Mouse (Mus musculus): ENCODE results near the gene Ank2.
A peak's percentile ranks its signal among the peaks of the same experiment; 100 is the strongest.

Ank2 gene

GRCm38 (mm10) chr3:127225799-127226730, 273.1 kb downstream of the Ank2 start:
- DNase-seq: peak; percentile 84 to 88

GRCm38 (mm10) chr3:127225167-127225798, 273.9 kb downstream of the Ank2 start:
- DNase-seq: peak; percentile 73 to 75

GRCm38 (mm10) chr3:127224315-127225166, 274.6 kb downstream of the Ank2 start:
- DNase-seq: peak; percentile 67 to 72

GRCm38 (mm10) chr3:127222086-127222485, 277.1 kb downstream of the Ank2 start:
- DNase-seq: no peak

DNA sequence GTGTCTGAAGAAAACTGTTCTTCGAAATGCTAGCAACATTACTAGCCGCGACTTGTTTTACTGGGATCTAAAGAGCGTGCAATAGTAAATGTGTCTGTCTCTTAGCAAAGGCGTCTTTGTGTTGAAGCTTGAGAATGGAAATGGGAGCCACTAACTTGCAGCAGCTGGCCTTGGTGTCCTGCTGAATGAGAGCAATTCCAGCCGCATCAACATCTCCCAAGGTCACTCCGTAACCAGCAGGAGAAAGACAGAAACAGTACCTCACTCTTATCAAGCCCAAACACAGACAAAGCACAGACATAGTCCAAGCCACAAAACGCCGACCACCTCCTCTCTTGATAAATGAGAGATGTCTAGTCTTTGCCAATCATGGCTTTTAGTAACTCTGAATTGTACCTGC, 278.3 kb downstream of the Ank2 start:
- DNase-seq: no peak

DNA sequence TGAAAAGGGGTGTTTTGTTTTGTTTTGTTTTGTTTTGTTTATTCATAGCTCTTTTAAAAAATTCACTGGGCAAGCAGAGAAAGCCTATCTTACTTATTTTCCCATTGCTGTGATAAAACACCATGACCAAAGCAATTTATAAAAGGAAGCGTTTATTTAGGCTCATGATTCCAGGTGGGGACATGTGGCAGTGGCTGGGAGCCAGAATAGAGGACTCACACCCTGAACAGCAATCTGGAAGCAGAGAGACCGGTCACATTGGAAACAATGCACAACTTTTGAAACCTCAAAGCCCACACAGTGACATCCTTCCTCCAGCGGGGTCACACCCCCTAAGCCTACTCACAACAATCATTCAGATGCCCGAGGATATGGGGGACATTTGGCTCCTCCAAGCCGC, 285.6 kb downstream of the Ank2 start:
- peak in 1 of 2 experiments; percentile 29 for DNase-seq

DNA sequence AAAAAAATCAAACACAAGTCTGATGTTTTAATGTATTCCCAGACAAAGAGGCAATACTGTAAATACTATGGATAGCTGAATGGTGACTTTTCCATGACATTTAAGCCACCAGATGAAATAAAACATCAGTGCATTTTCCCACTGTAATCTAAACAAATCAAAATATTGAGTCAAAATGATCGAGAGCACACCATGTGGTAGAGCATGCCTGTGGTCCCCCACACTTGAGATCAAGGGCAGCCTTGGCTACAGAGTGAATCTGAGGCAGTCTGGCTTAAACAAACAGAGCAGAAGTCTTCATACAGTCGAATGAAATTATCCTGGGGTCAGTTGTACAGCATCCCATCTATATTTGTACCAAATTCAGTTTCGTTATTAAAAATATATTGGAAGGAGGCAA, 288.0 kb downstream of the Ank2 start:
- DNase-seq: no peak

GRCm38 (mm10) chr3:127210552-127210951, 288.6 kb downstream of the Ank2 start:
- DNase-seq: peak; percentile 42 to 46

- no peak for DNase-seq
These were observed 290.3 kb downstream of the Ank2 start for GRCm38 (mm10) chr3:127208871-127209270.

DNA sequence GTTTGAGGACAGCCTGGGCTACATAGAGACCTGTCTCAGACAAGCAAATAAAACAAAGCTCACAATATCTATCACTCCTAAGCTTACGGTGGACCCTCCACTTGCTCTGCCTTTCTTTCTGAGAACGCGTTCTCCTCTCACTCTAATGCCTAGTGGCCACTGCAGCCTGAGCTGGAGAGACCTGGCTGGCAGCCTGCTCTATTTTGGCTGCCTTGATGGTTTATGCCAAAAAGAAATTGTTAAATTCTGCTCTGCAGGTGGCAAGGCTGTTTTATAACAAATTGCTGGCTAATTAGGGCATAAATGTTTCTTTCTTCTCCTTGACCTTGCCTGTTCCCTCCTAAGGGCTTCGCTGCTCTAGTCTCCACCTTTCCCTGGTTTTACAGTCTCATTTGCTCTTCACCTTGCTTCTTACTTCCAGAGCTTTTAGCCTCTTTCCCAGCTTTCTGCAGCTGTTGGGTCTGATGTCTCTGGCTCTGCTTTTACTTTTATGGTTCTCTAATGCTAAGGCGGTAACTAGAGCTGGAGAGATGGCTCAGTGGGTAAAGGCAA, 293.2 kb downstream of the Ank2 start:
- DNase-seq: peak; percentile 70 to 75

DNA sequence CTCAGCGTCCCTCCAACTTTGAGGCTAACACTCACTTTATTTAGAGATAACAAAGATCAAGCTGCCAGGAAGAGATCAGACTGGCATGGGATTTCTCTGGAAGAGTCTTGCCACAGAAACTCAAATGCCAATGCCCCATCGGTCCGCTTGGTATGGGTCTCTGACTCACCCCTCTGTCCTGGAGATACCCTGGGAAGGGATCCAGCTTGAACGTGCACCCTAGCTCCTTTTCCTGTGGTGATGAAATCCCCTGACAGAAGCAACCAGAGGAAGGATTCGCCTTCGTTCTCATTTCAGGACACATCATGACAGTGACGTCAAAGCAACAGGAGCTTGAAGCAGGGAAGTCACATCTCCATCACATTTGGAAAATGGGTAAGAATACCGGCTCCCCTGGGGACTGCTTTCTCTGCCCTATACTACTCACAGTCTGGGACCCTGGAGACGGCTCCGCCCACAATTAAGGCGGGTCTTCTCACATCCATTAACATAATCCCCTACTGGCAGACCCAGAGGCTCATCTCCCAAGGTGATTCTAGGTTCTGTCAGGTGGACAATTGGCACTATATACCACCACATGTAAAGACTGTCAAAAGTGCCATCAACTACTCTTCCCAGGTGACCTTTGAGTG, 296.6 kb downstream of the Ank2 start:
- no peak for DNase-seq

- DNase-seq: peak; percentile 48 to 56
These were observed 298.4 kb downstream of the Ank2 start for GRCm38 (mm10) chr3:127200789-127201188.

- peak; percentile 58 to 64 for DNase-seq
These were observed 300.0 kb downstream of the Ank2 start for GRCm38 (mm10) chr3:127199112-127199665.

- peak; percentile 77 to 84 for DNase-seq
These were observed 300.5 kb downstream of the Ank2 start for GRCm38 (mm10) chr3:127198656-127199055.

DNA sequence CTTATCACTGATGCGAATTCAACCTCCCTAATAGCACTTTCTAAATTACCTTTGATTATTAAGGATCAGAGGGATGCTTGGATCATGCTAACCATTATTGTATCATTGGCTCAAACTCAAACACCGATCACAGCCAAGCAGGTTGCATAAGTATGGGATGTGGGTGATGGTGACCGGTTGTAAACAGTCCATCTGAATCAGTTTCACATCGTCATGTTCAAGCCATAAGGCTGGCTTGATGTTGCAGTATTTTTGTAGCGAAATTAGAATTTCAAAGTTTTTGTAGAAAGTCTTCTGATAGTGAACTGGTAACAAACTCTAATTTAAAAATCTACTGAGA, 310.4 kb downstream of the Ank2 start:
- peak; percentile 79 to 84 for DNase-seq

GRCm38 (mm10) chr3:127188086-127188788, 310.9 kb downstream of the Ank2 start:
- DNase-seq: peak; percentile 63 to 72

GRCm38 (mm10) chr3:127187081-127187480, 312.1 kb downstream of the Ank2 start:
- DNase-seq: no peak

DNA sequence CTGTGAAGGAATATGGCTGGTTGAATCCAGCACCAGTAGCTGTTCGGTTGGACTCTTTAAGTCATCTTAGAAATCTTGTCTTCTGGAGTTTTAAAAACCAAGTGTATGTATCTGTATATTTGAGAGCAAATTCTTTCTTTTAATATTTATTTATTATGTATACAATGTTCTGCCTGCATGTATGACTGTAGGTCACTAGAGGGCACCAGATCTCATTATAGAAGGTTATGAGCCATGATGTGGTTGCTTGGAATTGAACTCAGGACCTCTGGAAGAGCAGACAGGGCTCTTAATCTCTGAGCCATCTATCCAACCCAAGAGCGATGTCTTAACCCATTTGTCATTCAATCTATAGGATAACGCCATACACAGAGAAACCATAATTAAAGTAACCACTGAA, 312.9 kb downstream of the Ank2 start:
- no peak for DNase-seq

DNA sequence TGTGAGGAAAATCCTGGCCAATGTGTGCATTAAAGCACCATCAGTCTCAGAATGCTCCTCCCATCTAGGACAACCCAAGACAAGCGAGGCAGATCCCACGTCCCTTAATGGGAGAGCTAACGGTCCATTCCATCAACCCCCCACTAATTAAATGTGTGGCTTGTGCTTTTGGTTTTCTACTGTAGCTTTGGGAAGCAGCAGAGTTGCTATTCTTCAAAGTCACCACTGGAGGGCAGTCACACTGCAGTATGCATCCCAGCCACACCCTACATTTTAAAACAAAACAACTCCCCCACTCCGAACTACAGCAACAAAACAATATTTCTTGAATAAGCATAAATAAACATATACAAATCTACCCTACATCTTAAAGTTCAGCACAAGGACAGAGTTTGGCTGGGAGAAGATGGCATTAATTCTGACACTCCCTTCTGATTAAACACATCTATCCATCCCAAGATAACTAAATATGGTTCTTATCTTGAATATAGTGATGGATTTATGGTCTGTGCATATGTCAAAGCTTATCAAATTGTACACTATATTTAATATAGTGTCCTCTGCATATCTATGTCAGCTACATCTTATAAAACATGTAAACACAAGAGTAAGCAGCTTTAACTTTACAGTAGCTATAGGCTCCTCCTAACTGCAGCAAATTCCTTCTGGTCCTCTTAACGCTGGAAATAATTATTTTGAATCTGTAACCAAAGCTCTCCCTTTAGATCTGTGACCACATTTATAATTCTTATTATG, 315.0 kb downstream of the Ank2 start:
- DNase-seq: peak; percentile 71 to 82

DNA sequence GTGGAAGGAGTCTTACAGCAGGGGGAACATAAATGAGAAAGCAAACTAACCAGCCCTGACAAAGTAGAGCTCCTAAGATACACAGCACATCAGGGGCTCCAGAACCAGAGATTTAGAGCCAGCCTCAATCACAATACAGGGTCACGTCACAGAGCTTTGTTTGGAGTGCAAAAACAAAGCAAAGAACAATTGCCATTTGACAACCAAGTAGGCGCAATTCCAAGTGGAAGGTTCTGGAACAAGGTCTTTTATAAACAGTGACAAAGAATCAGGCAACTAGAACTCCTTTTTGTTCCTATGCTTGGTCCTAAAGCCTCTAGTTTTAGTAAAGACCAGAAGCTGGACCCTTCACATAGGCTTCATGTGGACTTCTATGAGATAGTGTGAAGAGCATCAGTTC, 326.5 kb downstream of the Ank2 start:
- DNase-seq: no peak

DNA sequence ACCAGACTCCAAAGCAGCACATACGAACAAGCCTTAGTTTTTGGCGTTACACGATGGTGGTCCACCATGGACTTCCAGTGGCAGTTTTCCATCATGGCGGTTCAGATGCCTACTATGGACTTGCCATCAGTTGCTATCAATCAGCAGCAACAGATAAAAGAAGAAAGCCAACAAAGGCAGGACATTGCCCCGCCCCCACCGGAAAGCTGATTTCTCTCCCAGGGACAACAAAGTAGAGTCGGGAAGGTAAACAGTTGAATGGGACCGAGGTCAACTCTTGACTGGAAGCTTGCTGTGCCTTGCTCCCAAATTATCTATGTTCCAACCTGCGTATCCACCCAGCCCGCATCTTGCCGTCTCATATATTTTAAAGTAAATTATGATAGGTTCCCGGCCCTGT, 328.9 kb downstream of the Ank2 start:
- no peak for DNase-seq

All from cerebellum, postnatal 10 days (tissue).